Mouse (Mus musculus) thymus, adult 2 months (tissue): ENCODE measurements around the gene Trim26. TPM values are rescaled to one million over a fixed set of nuclear protein-coding genes. Genes with fewer than 3 reads are reported as not detected.

Experiments used
- DNase-seq: peaks from one replicate; pipeline ENCODE4 v3.0.0; 2021
- H3K27ac ChIP-seq: fragments of 200-500 bp; 2 replicates; pipeline ENCODE4 v1.5.1; 2012; ENCODE audit warnings: low read length, control low read depth; ENCODE audit not compliant: control insufficient read depth, insufficient read depth
- H3K27me3 ChIP-seq: fragments of 200-500 bp; 2 replicates; pipeline ENCODE4 v1.6.1; 2012; ENCODE audit warnings: mild to moderate bottlenecking, low read length, moderate library complexity, mixed read lengths; ENCODE audit not compliant: control insufficient read depth, insufficient read depth
- H3K36me3 ChIP-seq: fragments of 200-500 bp; 2 replicates; pipeline ENCODE4 v1.6.1; 2012; ENCODE audit warnings: mild to moderate bottlenecking, low read length, moderate library complexity; ENCODE audit not compliant: control insufficient read depth, insufficient read depth
- H3K4me1 ChIP-seq: fragments of 200-500 bp; replicated peaks from 2 replicates; pipeline ENCODE4 v1.6.1; 2012; ENCODE audit warnings: low read length; ENCODE audit not compliant: control insufficient read depth, insufficient read depth
- H3K4me3 ChIP-seq: fragments of 200-500 bp; 2 replicates; pipeline ENCODE4 v1.5.1; 2012; ENCODE audit warnings: mild to moderate bottlenecking, low read length, control low read depth, moderate library complexity; ENCODE audit not compliant: control insufficient read depth, insufficient read depth
- CTCF ChIP-seq: fragments of 200-500 bp; IDR thresholded peaks from 2 replicates; pipeline ENCODE4 v1.5.1; 2012; ENCODE audit warnings: mild to moderate bottlenecking, control low read depth, low read length, moderate library complexity, borderline replicate concordance; ENCODE audit not compliant: control insufficient read depth, poor library complexity, insufficient read depth; ENCODE audit errors: extremely low read depth
- POLR2A ChIP-seq: fragments of 200-500 bp; IDR thresholded peaks from 2 replicates; pipeline ENCODE4 v1.6.1; 2012; ENCODE audit warnings: mild to moderate bottlenecking, low read length, control low read depth, moderate library complexity; ENCODE audit not compliant: control insufficient read depth, poor library complexity, insufficient read depth; ENCODE audit errors: extremely low read depth
- WGBS: fragments of 180-500 bp; shearing (Covaris S2); methylation state at CpG from one replicate; pipeline ENCODE4 v1.1.7; 2018; 5-methylcytosine and 5-hydroxymethylcytosine counted together
- polyA plus RNA-seq: library from polyadenylated mRNA; depleted of rRNA; stranded (reverse); fragments of >200 nt; gene quantifications from 2 replicates; pipeline ENCODE4 v1.2.3, GENCODE M21; 2012

The Trim26 gene
- polyA plus RNA-seq, 1 experiment, result 39.9 TPM

- DNase-seq, result no peak
- Histone ChIP-seq H3K4me3 (no peak overlapping the region), H3K4me1 (no peaks in the 10 kb centered on the region), H3K27me3 (no peaks in the 10 kb centered on the region), H3K27ac (no peak overlapping the region), H3K36me3 (no peaks in the 10 kb centered on the region)
- TF ChIP-seq POLR2A (no peak), CTCF (no peak)
- 93% methylated on average over 2 of the region's 2 CpGs for whole genome bisulfite sequencing
These were observed 13.1 kb downstream of the Trim26 start for GRCm38 (mm10) chr17:36849992-36850391.

GRCm38 (mm10) chr17:36851200-36851599, 14.3 kb downstream of the Trim26 start:
- H3K27me3 ChIP-seq, result no peaks in the 10 kb centered on the region
- TF ChIP-seq POLR2A (no peak), CTCF (no peak)
- no peaks in the 10 kb centered on the region for H3K4me1 ChIP-seq
- DNase-seq, result no peak
- WGBS, result 95% methylated on average over 5 of the region's 5 CpGs
- H3K4me3 ChIP-seq, result no peak overlapping the region
- no peak overlapping the region for H3K27ac ChIP-seq
- H3K36me3 ChIP-seq, result no peaks in the 10 kb centered on the region

GRCm38 (mm10) chr17:36851627-36852026, 14.7 kb downstream of the Trim26 start:
- Histone ChIP-seq H3K4me3 (no peak overlapping the region), H3K36me3 (no peaks in the 10 kb centered on the region), H3K27ac (no peak overlapping the region), H3K4me1 (no peaks in the 10 kb centered on the region), H3K27me3 (no peaks in the 10 kb centered on the region)
- DNase-seq, result no peak
- 88% methylated on average over 5 of the region's 5 CpGs for WGBS
- TF ChIP-seq CTCF (no peak), POLR2A (no peak)

- WGBS, result 97% methylated on average over 3 of the region's 3 CpGs
- no peak for TF ChIP-seq POLR2A
- no peak for TF ChIP-seq CTCF
- Histone ChIP-seq H3K27me3 (no peaks in the 10 kb centered on the region), H3K36me3 (no peaks in the 10 kb centered on the region), H3K27ac (no peak overlapping the region), H3K4me1 (no peaks in the 10 kb centered on the region), H3K4me3 (no peak overlapping the region)
- no peak for DNase-seq
These were observed 18.6 kb downstream of the Trim26 start for GRCm38 (mm10) chr17:36855484-36855883.

- DNase-seq, result no peak
- Histone ChIP-seq H3K36me3 (no peaks in the 10 kb centered on the region), H3K4me3 (no peak overlapping the region), H3K27me3 (no peaks in the 10 kb centered on the region), H3K27ac (no peak overlapping the region), H3K4me1 (no peaks in the 10 kb centered on the region)
- TF ChIP-seq POLR2A (no peak), CTCF (no peak)
- WGBS, result 98% methylated on average over 4 of the region's 4 CpGs
These were observed 19.3 kb downstream of the Trim26 start for GRCm38 (mm10) chr17:36856236-36856635.

- no peaks in the 10 kb centered on the region for H3K36me3 ChIP-seq
These were observed 21.2 kb downstream of the Trim26 start for GRCm38 (mm10) chr17:36858181-36858580.

GRCm38 (mm10) chr17:36861680-36862079, 24.7 kb downstream of the Trim26 start:
- WGBS, result 23% methylated on average over 2 of the region's 2 CpGs

More at GRCm38 (mm10) chr17:36858181-36858580, 21.2 kb downstream of the Trim26 start:
- WGBS, result 65% methylated on average over 3 of the region's 3 CpGs
- Histone ChIP-seq H3K27ac (no peak overlapping the region), H3K4me1 (no peaks in the 10 kb centered on the region), H3K27me3 (no peaks in the 10 kb centered on the region), H3K4me3 (no peak overlapping the region)
- DNase-seq, result no peak
- no peak for TF ChIP-seq CTCF

More at GRCm38 (mm10) chr17:36861680-36862079, 24.7 kb downstream of the Trim26 start:
- Histone ChIP-seq H3K36me3 (no peaks in the 10 kb centered on the region), H3K27ac (no peak overlapping the region), H3K27me3 (peaks cover 3% of the 10 kb centered on the region; the same call in 1 of the 2 replicates), H3K4me3 (no peak overlapping the region), H3K4me1 (no peaks in the 10 kb centered on the region)
- no peak for DNase-seq
- TF ChIP-seq POLR2A (no peak), CTCF (no peak)
